Mouse (Mus musculus): Measurements from ENCODE around the gene Plekhh2. TPM values are rescaled to one million over a fixed set of nuclear protein-coding genes. Genes with fewer than 3 reads are reported as not detected.

The Plekhh2 gene
- polyA plus RNA-seq, 1 experiment = 3.2 TPM

- DNase-seq = no peak
- WGBS = 63% methylated on average over 10 of the region's 10 CpGs
- no peaks in the 10 kb centered on the region for H3K4me1 ChIP-seq (ENCODE audit: control insufficient read depth, insufficient read depth, low read length)
- no peaks in the 10 kb centered on the region for H3K27me3 ChIP-seq (replicated peaks; ENCODE audit: control insufficient read depth, insufficient read depth, low read length)
- H3K27ac ChIP-seq (ENCODE audit: insufficient read depth, low read depth, low read length) = no peak overlapping the region
- no peak for TF ChIP-seq POLR2A (IDR thresholded peaks at IDR 0.05; ENCODE audit: low read depth, low read length)
- TF ChIP-seq CTCF (conservative IDR thresholded peaks at IDR 0.05; ENCODE audit: insufficient read depth, insufficient read length, low read depth, low read length) = no peak
- H3K4me3 ChIP-seq (ENCODE audit: insufficient read depth, low read depth, low read length) = no peak overlapping the region
- H3K36me3 ChIP-seq (ENCODE audit: control insufficient read depth, insufficient read depth, low read length) = no peaks in the 10 kb centered on the region; the same call in 1 of the 2 replicates
Measured at GRCm38 (mm10) chr17:84639796-84640378, 128.2 kb downstream of the Plekhh2 start.

GRCm38 (mm10) chr17:84641893-84642292 lies 130.2 kb downstream of the Plekhh2 start:
- DNase-seq = peak; percentile 65

GRCm38 (mm10) chr17:84642324-84642723 lies 130.6 kb downstream of the Plekhh2 start:
- no peak for DNase-seq
- no peaks in the 10 kb centered on the region for H3K27me3 ChIP-seq (replicated peaks; ENCODE audit: control insufficient read depth, insufficient read depth, low read length)
- no peaks in the 10 kb centered on the region for H3K4me1 ChIP-seq (ENCODE audit: control insufficient read depth, insufficient read depth, low read length)
- H3K4me3 ChIP-seq (ENCODE audit: insufficient read depth, low read depth, low read length) = no peak overlapping the region
- no peak for TF ChIP-seq CTCF (conservative IDR thresholded peaks at IDR 0.05; ENCODE audit: insufficient read depth, insufficient read length, low read depth, low read length)
- no peak for TF ChIP-seq POLR2A (IDR thresholded peaks at IDR 0.05; ENCODE audit: low read depth, low read length)
- no peak overlapping the region for H3K27ac ChIP-seq (ENCODE audit: insufficient read depth, low read depth, low read length)
- no peaks in the 10 kb centered on the region; the same call in none of the 2 replicates for H3K36me3 ChIP-seq (ENCODE audit: control insufficient read depth, insufficient read depth, low read length)
- 84% methylated on average over 9 of the region's 9 CpGs for WGBS

More at GRCm38 (mm10) chr17:84641893-84642292, 130.2 kb downstream of the Plekhh2 start:
- Histone ChIP-seq H3K36me3 (ENCODE audit: control insufficient read depth, insufficient read depth, low read length) (no peaks in the 10 kb centered on the region; the same call in 1 of the 2 replicates), H3K4me3 (ENCODE audit: insufficient read depth, low read depth, low read length) (no peak overlapping the region), H3K27ac (ENCODE audit: insufficient read depth, low read depth, low read length) (no peak overlapping the region), H3K27me3 (replicated peaks; ENCODE audit: control insufficient read depth, insufficient read depth, low read length) (no peaks in the 10 kb centered on the region), H3K4me1 (ENCODE audit: control insufficient read depth, insufficient read depth, low read length) (no peaks in the 10 kb centered on the region)
- 44% methylated on average over 3 of the region's 3 CpGs for WGBS
- TF ChIP-seq POLR2A (IDR thresholded peaks at IDR 0.05; ENCODE audit: low read depth, low read length) = no peak
- TF ChIP-seq CTCF (conservative IDR thresholded peaks at IDR 0.05; ENCODE audit: insufficient read depth, insufficient read length, low read depth, low read length) = peak; percentile 74

GRCm38 (mm10) chr17:84644292-84645050 lies 132.8 kb downstream of the Plekhh2 start:
- Histone ChIP-seq H3K27ac (ENCODE audit: insufficient read depth, low read depth, low read length) (no peak overlapping the region), H3K4me3 (ENCODE audit: insufficient read depth, low read depth, low read length) (no peak overlapping the region), H3K36me3 (ENCODE audit: control insufficient read depth, insufficient read depth, low read length) (no peaks in the 10 kb centered on the region; the same call in none of the 2 replicates), H3K4me1 (ENCODE audit: control insufficient read depth, insufficient read depth, low read length) (no peaks in the 10 kb centered on the region), H3K27me3 (replicated peaks; ENCODE audit: control insufficient read depth, insufficient read depth, low read length) (no peaks in the 10 kb centered on the region)
- TF ChIP-seq POLR2A (IDR thresholded peaks at IDR 0.05; ENCODE audit: low read depth, low read length) = no peak
- no peak for TF ChIP-seq CTCF (conservative IDR thresholded peaks at IDR 0.05; ENCODE audit: insufficient read depth, insufficient read length, low read depth, low read length)
- 80% methylated on average over 16 of the region's 16 CpGs for WGBS
- DNase-seq = no peak

GRCm38 (mm10) chr17:84645119-84645518 lies 133.4 kb downstream of the Plekhh2 start:
- Histone ChIP-seq H3K27ac (ENCODE audit: insufficient read depth, low read depth, low read length) (no peak overlapping the region), H3K36me3 (ENCODE audit: control insufficient read depth, insufficient read depth, low read length) (no peaks in the 10 kb centered on the region; the same call in none of the 2 replicates), H3K4me1 (ENCODE audit: control insufficient read depth, insufficient read depth, low read length) (no peaks in the 10 kb centered on the region), H3K27me3 (replicated peaks; ENCODE audit: control insufficient read depth, insufficient read depth, low read length) (no peaks in the 10 kb centered on the region), H3K4me3 (ENCODE audit: insufficient read depth, low read depth, low read length) (no peak overlapping the region)
- WGBS = 59% methylated on average over 9 of the region's 9 CpGs
- TF ChIP-seq CTCF (conservative IDR thresholded peaks at IDR 0.05; ENCODE audit: insufficient read depth, insufficient read length, low read depth, low read length) = no peak
- TF ChIP-seq POLR2A (IDR thresholded peaks at IDR 0.05; ENCODE audit: low read depth, low read length) = no peak
- DNase-seq = no peak

GRCm38 (mm10) chr17:84645894-84646293 lies 134.2 kb downstream of the Plekhh2 start:
- Histone ChIP-seq H3K27ac (ENCODE audit: insufficient read depth, low read depth, low read length) (no peak overlapping the region), H3K27me3 (replicated peaks; ENCODE audit: control insufficient read depth, insufficient read depth, low read length) (no peaks in the 10 kb centered on the region), H3K36me3 (ENCODE audit: control insufficient read depth, insufficient read depth, low read length) (no peaks in the 10 kb centered on the region; the same call in none of the 2 replicates), H3K4me3 (ENCODE audit: insufficient read depth, low read depth, low read length) (no peak overlapping the region), H3K4me1 (ENCODE audit: control insufficient read depth, insufficient read depth, low read length) (no peaks in the 10 kb centered on the region)
- DNase-seq = no peak
- TF ChIP-seq POLR2A (IDR thresholded peaks at IDR 0.05; ENCODE audit: low read depth, low read length) (no peak), CTCF (conservative IDR thresholded peaks at IDR 0.05; ENCODE audit: insufficient read depth, insufficient read length, low read depth, low read length) (no peak)
- WGBS = 33% methylated on average over 4 of the region's 7 CpGs

- Histone ChIP-seq H3K27ac (ENCODE audit: insufficient read depth, low read depth, low read length) (no peak overlapping the region), H3K4me1 (ENCODE audit: control insufficient read depth, insufficient read depth, low read length) (no peaks in the 10 kb centered on the region), H3K27me3 (replicated peaks; ENCODE audit: control insufficient read depth, insufficient read depth, low read length) (no peaks in the 10 kb centered on the region), H3K4me3 (ENCODE audit: insufficient read depth, low read depth, low read length) (no peak overlapping the region), H3K36me3 (ENCODE audit: control insufficient read depth, insufficient read depth, low read length) (no peaks in the 10 kb centered on the region; the same call in none of the 2 replicates)
- no peak for TF ChIP-seq CTCF (conservative IDR thresholded peaks at IDR 0.05; ENCODE audit: insufficient read depth, insufficient read length, low read depth, low read length)
- TF ChIP-seq POLR2A (IDR thresholded peaks at IDR 0.05; ENCODE audit: low read depth, low read length) = no peak
- DNase-seq = no peak
- WGBS = 79% methylated on average over 2 of the region's 2 CpGs
Measured at GRCm38 (mm10) chr17:84646477-84646876, 134.8 kb downstream of the Plekhh2 start.
